Mouse (Mus musculus) retina, embryonic 14.5 days (tissue): ENCODE data around the gene Bcl7a.
A peak's percentile ranks its signal among the peaks of the same experiment; 100 is the strongest.

Experiments used
- DNase-seq: peaks from one replicate; pipeline ENCODE4 v3.0.0-alpha.2; 2015; ENCODE audit warnings: low spot score

Gene Bcl7a

GRCm38 (mm10) chr5:123377120-123377955 lies 33.7 kb downstream of the Bcl7a start:
- DNase-seq: peak; percentile 90

DNA sequence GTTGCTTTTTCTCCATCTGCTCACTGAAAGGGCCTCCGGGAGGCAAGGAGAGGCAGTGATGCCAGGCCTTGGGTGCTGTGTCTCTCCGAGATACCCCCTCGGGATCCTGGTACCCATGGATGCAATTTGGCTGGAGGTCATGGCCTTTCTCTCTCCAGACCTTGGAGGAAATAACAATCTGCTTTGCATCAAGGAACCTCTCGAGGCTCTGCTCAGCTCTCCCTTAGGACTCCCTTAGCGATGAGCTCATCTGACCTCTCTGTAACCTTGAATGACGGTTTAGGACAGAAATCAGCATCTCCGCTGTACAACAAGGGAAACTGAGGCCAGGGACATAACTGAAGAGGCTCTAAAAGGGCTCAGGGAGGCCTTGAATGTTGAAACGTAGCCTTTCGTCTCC lies 35.1 kb downstream of the Bcl7a start:
- no peak for DNase-seq

DNA sequence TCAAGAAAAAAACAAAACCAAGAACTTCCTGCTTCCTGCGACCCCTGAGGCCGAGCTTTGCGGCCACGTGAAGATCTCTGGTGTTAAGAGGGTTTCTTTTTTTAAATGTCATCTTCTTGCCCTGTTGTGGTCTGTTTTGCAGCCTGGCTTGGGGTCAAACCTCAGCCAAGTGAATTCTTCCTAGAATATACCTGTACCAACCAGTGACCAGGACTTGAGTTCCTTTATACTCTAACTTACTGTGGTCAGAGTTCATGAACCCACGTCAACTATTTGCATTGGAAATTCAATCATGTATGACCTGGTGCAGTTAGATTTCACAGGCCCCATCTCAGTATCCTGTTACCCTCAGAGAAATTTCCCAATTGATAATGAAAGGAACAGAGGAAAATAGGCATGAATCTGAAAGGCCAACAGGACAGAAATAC lies 35.9 kb downstream of the Bcl7a start:
- DNase-seq: no peak

DNA sequence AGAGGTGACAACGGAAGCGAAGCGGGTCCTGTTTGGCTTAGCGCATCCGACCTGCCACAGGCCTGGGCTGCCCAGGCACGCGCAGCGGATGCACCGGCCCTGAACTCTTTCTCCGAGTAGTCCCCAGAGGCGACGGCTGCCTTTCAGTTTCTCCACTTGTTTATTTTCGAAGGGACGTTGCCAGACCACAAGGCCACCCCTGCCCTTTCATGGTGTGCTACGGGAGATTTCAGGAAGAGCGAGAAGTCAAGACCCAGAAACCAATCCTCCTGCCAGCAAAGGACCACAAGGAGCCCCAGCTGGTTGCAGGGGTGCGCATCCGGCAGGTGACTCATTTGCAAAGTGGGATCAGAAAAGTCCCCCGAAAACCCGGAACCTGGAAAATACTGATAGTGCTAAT lies 38.3 kb downstream of the Bcl7a start:
- no peak for DNase-seq

- DNase-seq: no peak
Observed at GRCm38 (mm10) chr5:123382686-123383085, 39.1 kb downstream of the Bcl7a start.

- no peak for DNase-seq
Observed at GRCm38 (mm10) chr5:123388452-123388851, 44.8 kb downstream of the Bcl7a start.

- DNase-seq: no peak
Observed at GRCm38 (mm10) chr5:123390536-123391441, 47.2 kb downstream of the Bcl7a start.

GRCm38 (mm10) chr5:123391442-123391809 lies 47.8 kb downstream of the Bcl7a start:
- peak; percentile 81 for DNase-seq

- no peak for DNase-seq
Observed at GRCm38 (mm10) chr5:123393786-123394302, 50.2 kb downstream of the Bcl7a start.

DNA sequence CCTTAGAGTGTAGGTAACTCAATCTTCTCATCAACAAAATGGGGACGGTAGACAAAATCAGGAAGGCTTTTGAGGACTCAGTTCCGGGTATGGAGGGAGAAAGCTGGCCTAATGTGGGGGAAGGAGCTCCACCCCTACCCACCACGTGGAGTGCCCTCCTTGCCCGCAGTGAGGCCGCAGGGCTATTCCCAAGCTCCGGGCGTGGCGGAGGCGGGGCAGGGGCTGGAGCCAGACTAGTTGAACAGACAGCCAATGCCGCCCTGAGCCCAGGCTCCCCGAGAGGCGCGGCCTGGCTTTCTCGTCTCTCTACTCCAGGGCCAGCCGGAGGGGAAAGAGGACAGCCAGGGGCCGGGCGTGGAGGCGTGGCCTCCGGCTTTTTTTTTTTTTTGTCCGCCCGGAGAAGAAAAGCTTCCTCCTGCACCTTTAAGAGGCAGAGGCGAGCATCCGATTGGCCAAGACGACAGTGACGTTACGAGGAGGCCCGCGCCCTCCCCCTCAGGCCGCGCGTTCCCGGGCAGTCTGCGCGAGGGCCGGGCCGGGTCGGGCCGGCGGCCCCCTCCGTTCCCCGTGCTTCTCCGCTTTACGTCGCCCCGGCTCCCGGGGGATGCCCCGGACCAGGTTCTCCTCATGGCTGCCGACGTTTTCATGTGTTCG lies 50.8 kb downstream of the Bcl7a start, which contains the start of gene Mlxip:
Gene Mlxip (plus strand): TSS at position 496 of the 654 bp plus-strand sequence.
- DNase-seq: peak; percentile 96

DNA sequence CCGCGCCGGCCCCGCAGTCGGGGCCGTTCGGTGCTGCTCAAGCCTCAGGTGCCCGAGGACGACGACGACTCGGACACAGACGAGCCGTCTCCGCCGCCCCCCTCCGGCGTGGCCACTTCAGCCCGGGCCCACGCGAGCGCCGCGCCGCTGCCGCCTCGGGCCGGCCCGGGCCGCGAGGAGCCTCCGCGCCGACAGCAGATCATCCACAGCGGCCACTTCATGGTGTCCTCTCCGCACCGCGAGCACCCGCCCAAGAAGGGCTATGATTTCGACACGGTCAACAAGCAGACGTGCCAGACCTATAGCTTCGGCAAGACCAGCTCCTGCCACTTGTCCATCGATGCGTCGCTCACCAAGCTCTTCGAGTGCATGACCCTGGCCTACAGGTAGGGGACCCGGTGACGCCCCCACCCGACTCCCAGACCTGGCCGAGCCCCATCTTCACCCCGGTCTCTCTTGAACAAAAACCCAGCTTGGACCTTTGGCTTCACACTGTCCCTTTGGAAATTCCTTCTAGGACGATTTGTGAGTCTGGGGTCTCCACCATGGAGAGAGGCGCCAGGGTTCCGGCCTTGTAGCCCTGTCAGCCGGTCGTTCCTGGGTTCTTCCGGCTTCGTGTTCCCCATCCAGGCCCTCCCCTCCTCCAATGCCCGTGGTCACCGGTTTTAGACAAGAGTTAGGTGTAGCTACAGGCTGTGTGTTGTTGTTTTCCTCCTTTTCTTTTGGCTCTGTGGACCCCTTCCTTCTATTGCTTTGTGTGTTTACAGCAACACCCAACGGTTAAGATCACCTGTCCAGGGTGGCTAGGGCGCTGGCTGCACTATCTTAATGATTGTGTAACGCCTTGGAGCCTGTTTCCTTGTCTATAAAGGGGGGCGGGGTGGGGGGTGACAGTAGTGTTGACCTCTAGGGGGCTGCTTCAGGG lies 51.6 kb downstream of the Bcl7a start:
- peak; percentile 47 for DNase-seq

DNA sequence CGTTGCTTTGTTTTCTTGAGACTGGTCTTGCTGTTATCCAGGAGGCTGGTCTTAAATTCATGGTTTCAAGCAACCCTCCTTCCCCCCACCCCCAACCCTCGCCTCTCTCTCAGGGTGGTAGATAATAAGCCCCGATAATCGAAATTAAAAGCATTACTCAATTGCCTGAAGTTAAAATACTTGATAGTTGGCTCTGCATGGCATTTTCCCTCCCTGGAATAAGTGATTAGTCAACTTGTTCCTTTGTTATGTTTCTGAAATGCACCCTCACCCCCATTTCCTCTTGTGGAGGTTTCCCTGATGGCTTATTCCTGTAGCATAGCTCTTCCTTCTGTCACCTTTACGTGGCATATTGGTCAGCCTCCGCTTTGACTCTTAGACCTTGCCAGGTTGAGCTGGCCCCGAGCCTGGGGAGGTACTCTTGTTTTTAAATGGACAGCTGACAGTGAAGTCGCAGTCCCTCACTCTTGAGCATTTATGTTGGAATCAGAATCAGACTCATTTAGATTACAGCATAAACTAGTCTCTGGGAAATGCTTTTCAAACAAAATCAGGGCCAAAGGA lies 53.3 kb downstream of the Bcl7a start:
- no peak for DNase-seq

DNA sequence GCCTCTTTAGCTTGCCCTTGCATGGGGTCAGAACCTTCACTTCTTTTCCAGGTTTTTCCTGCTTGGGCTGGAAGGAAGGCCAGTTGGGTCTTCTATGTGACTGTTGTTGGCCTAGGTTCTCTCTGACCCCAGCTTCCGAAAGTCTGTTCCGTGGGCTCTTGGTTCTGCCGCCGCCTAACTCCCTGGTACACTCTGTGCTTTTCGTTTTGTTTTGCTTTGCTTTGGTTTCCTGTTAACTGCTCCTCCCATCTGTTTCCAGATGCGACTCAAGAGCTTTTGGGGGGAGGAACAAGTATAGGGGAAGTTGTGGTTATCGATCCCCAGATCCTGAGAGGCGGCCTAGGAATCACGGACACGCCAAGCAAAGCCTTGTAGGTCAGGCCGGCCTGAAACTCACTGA lies 54.2 kb downstream of the Bcl7a start:
- no peak for DNase-seq

- DNase-seq: no peak
Observed at GRCm38 (mm10) chr5:123398856-123399498, 55.3 kb downstream of the Bcl7a start.

DNA sequence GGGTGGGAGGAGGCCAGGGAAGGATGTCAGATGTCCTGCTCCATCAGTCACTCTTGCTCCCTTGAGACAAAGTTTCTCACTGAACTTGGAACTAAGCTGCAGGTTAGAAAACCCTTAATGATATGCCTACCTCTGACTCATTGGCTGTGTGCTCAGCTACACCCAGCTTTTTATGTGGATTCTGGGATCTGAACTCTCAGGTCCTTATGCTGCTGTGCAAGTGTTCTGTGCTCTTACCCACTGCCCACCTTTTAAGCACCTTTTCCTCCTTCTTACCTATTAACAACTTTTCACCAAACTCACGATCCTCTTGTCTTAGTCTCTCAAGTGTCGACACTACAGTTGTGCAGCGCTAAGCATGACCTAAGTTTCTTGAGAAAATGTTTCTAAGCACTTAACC lies 60.8 kb downstream of the Bcl7a start:
- DNase-seq: no peak

- no peak for DNase-seq
Observed at GRCm38 (mm10) chr5:123406952-123407351, 63.3 kb downstream of the Bcl7a start.

- DNase-seq: peak; percentile 72
Observed at GRCm38 (mm10) chr5:123408176-123408575, 64.5 kb downstream of the Bcl7a start.

- DNase-seq: no peak
Observed at GRCm38 (mm10) chr5:123412193-123412592, 68.6 kb downstream of the Bcl7a start.

- no peak for DNase-seq
Observed at GRCm38 (mm10) chr5:123413866-123414363, 70.3 kb downstream of the Bcl7a start.

DNA sequence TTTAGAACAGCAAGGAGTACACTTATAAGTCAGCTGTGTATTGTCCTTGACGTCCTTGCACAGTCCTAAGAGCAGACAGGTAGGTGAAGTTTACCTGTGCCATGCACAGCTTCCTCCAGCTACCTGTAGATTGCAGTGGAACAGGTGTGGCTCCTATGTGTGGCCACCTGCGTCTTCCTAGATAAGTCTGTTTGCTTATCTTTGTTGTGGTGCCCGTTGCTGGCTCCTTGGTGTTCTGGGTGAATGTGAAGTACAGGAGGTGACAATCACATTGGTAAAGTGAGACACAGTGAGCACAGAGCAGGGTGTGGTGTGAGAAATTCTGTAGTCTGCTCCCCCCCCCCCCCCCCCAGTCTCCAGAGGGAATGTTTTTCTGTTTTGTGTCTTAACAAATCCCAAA lies 72.5 kb downstream of the Bcl7a start:
- DNase-seq: no peak
